8 mouse cellular contexts compared by ENCODE assay signal in the genomic region with DNA sequence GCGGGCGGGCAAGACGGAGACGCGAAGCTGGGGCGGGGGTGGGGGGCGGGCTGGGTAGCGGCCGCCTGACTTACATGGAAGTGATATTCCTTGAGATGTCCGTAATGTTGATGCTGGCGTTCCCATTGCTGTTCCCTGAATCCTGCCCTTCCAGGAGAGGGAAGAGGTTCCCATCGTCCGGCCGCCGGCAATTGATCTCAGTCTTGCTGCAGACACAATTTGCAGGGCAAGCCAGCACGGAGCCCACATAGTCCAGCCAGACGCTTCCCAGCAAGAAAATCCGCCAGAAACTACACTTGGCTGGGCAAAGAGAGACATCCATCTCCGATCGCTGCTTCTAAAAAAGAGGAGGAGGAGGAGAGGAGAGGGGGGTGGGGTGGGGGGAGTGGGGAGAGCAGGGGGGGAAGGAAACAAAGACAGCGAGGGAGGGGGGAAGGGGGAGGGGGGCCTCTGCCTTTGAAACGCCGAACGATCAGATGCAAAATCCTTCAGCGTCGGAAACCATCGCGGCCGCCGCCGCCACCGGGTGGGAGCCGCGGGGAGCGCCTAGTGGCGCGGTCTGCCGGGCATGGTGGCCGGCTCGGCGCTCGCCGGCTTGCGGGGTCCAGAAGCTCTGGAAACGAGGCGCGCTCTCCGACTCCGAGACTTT.
A peak's percentile ranks its signal among the peaks of the same experiment; 100 is the strongest.
DNase-seq lines count a peak whose midpoint lies in the region; ATAC-seq and TF ChIP-seq lines count a peak whose summit lies in the region.

No protein-coding gene starts in this region.

- H3K9ac ChIP-seq in lung, embryonic 14.5 days = peak overlapping the region; percentile 6; the same call in 1 of the 2 replicates
- peak overlapping the region; percentile 82 for H3K9ac ChIP-seq in forebrain, embryonic 14.5 days (ENCODE audit: low read length)
- no peak overlapping the region for H3K9ac ChIP-seq in liver, embryonic 12.5 days
- no peak overlapping the region for H3K9ac ChIP-seq in stomach, embryonic 15.5 days

- peak overlapping the region; percentile 41 for H3K4me3 ChIP-seq in lung, embryonic 14.5 days (ENCODE audit: low read depth, low read length)
- peak overlapping the region; percentile 63 for H3K4me3 ChIP-seq in forebrain, embryonic 14.5 days (ENCODE audit: low read depth, low read length)
- H3K4me3 ChIP-seq in liver, embryonic 12.5 days = peak overlapping the region; percentile 40
- peak overlapping the region; percentile 51 for H3K4me3 ChIP-seq in stomach, embryonic 15.5 days (replicated peaks)

- H3K27me3 ChIP-seq in lung, embryonic 14.5 days (ENCODE audit: insufficient read depth, low read length) = peaks cover 75% of the 10 kb centered on the region
- 0 out of 2 replicates have a peak, but pooled peaks cover 2% of the 10 kb centered on the region for H3K27me3 ChIP-seq in forebrain, embryonic 14.5 days (replicated peaks; ENCODE audit: control insufficient read depth, insufficient read depth, low read length)
- peaks cover 90% of the 10 kb centered on the region for H3K27me3 ChIP-seq in liver, embryonic 12.5 days (replicated peaks)
- H3K27me3 ChIP-seq in stomach, embryonic 15.5 days (replicated peaks) = peaks cover 64% of the 10 kb centered on the region

- peak; percentile 46 for DNase-seq in lung, embryonic 14.5 days
- DNase-seq in lung, adult 18-20 months = no peak
- peak; percentile 63 for DNase-seq in cerebellum, adult 9-10 months
- DNase-seq in forebrain, embryonic 14.5 days (ENCODE audit: low spot score) = peak; percentile 75
- no peak for DNase-seq in layer of hippocampus, adult 11-12 months (ENCODE audit: low spot score)

- peak overlapping the region; percentile 89 for H3K4me2 ChIP-seq in lung, embryonic 14.5 days
- peak overlapping the region; percentile 87 for H3K4me2 ChIP-seq in forebrain, embryonic 14.5 days (ENCODE audit: low read length)
- H3K4me2 ChIP-seq in liver, embryonic 12.5 days = peak overlapping the region; percentile 62
- peak overlapping the region; percentile 84 for H3K4me2 ChIP-seq in stomach, embryonic 15.5 days

- no peaks in the 10 kb centered on the region for H3K4me1 ChIP-seq in lung, embryonic 14.5 days (ENCODE audit: insufficient read depth)
- peaks cover 26% of the 10 kb centered on the region for H3K4me1 ChIP-seq in forebrain, embryonic 14.5 days (ENCODE audit: control insufficient read depth, insufficient read depth, low read length)
- H3K4me1 ChIP-seq in liver, embryonic 12.5 days = no peaks in the 10 kb centered on the region
- H3K4me1 ChIP-seq in stomach, embryonic 15.5 days = peaks cover 11% of the 10 kb centered on the region; the same call in 1 of the 2 replicates

- WGBS in lung, embryonic 14.5 days = 0% methylated on average over 47 of the region's 49 CpGs
- WGBS in forebrain, embryonic 14.5 days = under 1% methylated on average over 48 of the region's 49 CpGs
- WGBS in liver, embryonic 12.5 days (ENCODE audit: insufficient replicate concordance) = under 1% methylated on average over 49 of the region's 49 CpGs
- WGBS in stomach, embryonic 15.5 days = 1% methylated on average over 48 of the region's 49 CpGs

- no peaks in the 10 kb centered on the region for H3K36me3 ChIP-seq in lung, embryonic 14.5 days (ENCODE audit: insufficient read depth)
- no peaks in the 10 kb centered on the region for H3K36me3 ChIP-seq in forebrain, embryonic 14.5 days (ENCODE audit: control insufficient read depth, insufficient read depth, low read length)
- H3K36me3 ChIP-seq in liver, embryonic 12.5 days = no peaks in the 10 kb centered on the region
- no peaks in the 10 kb centered on the region for H3K36me3 ChIP-seq in stomach, embryonic 15.5 days

- TF ChIP-seq CTCF in lung, embryonic 14.5 days (IDR thresholded peaks at IDR 0.05; ENCODE audit: low read depth) = no peak

- no peaks in the 10 kb centered on the region for H3K9me3 ChIP-seq in lung, embryonic 14.5 days (ENCODE audit: low read depth, low read length)
- no peaks in the 10 kb centered on the region for H3K9me3 ChIP-seq in forebrain, embryonic 14.5 days (replicated peaks; ENCODE audit: control insufficient read depth, low read length)
- no peaks in the 10 kb centered on the region for H3K9me3 ChIP-seq in liver, embryonic 12.5 days (replicated peaks)
- no peaks in the 10 kb centered on the region for H3K9me3 ChIP-seq in stomach, embryonic 15.5 days

- peak; percentile 55; the same call in 1 of the 2 replicates for ATAC-seq in lung, embryonic 14.5 days (ENCODE audit: insufficient read depth)
- ATAC-seq in forebrain, embryonic 14.5 days = peak; percentile 67
- ATAC-seq in liver, embryonic 12.5 days = no peak
- no peak for ATAC-seq in stomach, embryonic 15.5 days (ENCODE audit: insufficient read depth, low FRiP score, low read depth)
- ATAC-seq in erythroid progenitor cell, adult 5-6 weeks (replicated peaks; ENCODE audit: low FRiP score, poor library complexity, severe bottlenecking) = no peak

- H3K27ac ChIP-seq in lung, embryonic 14.5 days (ENCODE audit: low read depth) = no peak overlapping the region
- peak overlapping the region; percentile 91 for H3K27ac ChIP-seq in forebrain, embryonic 14.5 days (ENCODE audit: low read depth, low read length)
- H3K27ac ChIP-seq in liver, embryonic 12.5 days = no peak overlapping the region
- H3K27ac ChIP-seq in stomach, embryonic 15.5 days = no peak overlapping the region

Comparison
In these comparisons a context has a peak if more than half of its experiments do, and no peak if none do; other contexts are left out.
1. DNase-seq: peak in lung, embryonic 14.5 days (single experiment), cerebellum, adult 9-10 months (single experiment) and forebrain, embryonic 14.5 days (single experiment); none in lung, adult 18-20 months (0 of 2) and layer of hippocampus, adult 11-12 months (single experiment).
2. ATAC-seq: peak in lung, embryonic 14.5 days (single experiment) and forebrain, embryonic 14.5 days (single experiment); none in liver, embryonic 12.5 days (single experiment), stomach, embryonic 15.5 days (single experiment) and erythroid progenitor cell, adult 5-6 weeks (single experiment).
3. H3K9ac ChIP-seq: peak in lung, embryonic 14.5 days (single experiment) and forebrain, embryonic 14.5 days (single experiment); none in liver, embryonic 12.5 days (single experiment) and stomach, embryonic 15.5 days (single experiment).
4. Peak in every context shown above with its lines, with median percentiles within 50 percentile points of each other: H3K4me2 ChIP-seq and H3K4me3 ChIP-seq.